Mouse (Mus musculus) gastrocnemius, postnatal 36 days (tissue): ENCODE data around the gene Pfkp. TPM values are rescaled to one million over a fixed set of nuclear protein-coding genes. Genes with fewer than 3 reads are reported as not detected.

Experiments
- DNase-seq, 2 experiments: peaks; one replicate each; pipeline ENCODE4 v3.0.0; 2022
- intact Hi-C: fragments of 180-260 bp; cut with DNase I; formaldehyde crosslinking; loops from one replicate; pipeline ENCODE4 v1.15.1; 2025
- total RNA-seq, 2 experiments: library from RNA; stranded (reverse); gene quantifications; 2 replicates each; pipeline ENCODE4 v1.2.3; 2021

Pfkp gene
- total RNA-seq, 2 experiments from 2014 or later = 3.5 to 5.4 TPM

DNA sequence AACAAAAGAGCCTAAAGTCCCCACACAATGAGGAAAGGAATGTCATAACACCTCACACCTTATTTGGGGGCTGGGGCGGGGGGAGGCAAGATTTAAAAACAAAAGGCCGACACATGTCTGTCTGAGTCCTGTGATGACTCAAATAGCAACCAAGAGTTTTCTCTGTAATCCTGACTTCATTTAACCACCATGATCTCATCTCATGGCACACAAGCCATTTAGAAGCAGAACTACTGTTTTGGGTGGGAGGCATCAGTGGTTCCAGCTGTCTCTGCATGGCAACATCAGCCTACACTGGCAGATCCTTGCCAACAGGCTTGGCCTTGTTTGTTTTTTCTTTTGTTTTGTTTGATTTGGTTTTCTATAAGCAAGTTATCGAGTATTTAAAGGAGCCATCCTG lies 29.9 kb downstream of the Pfkp start:
- intact Hi-C loops = no loop called here
- no peak for DNase-seq

DNA sequence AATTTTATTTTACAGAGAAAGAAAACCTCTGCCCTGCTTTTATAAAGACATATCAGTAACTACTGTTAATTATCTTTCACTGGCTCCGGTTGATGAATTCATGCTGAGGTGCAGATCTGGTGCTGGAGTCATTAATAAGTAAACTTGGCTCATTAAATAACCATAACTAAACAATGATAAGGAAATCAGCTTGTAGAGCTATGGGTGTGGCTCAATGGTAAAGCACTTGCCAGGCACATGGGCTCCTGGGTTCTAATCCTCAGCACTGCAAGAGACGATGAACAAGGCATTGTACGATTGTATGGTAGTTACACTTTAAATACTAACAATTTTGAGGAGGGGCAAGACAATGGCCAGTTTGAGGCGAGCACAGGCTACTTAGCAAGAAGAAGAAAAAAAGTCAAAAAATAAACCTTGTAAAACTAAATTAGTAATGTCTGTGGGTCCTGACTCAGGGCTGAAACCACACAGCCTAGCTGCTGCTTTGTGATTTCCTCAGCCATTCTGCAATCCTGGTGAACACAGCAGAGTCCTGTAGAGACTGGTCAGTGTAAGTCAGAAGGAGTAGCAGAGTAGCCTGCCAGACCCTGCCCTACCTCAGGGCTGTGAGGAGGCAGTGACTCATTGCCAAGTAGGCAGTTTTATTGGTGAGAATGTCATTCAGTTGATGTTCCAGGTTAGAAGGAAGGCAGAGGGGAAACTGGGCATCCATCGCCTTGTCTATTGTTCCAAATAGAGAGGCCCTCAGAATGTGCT lies 34.7 kb downstream of the Pfkp start:
- intact Hi-C loops = no loop called here
- DNase-seq = no peak

DNA sequence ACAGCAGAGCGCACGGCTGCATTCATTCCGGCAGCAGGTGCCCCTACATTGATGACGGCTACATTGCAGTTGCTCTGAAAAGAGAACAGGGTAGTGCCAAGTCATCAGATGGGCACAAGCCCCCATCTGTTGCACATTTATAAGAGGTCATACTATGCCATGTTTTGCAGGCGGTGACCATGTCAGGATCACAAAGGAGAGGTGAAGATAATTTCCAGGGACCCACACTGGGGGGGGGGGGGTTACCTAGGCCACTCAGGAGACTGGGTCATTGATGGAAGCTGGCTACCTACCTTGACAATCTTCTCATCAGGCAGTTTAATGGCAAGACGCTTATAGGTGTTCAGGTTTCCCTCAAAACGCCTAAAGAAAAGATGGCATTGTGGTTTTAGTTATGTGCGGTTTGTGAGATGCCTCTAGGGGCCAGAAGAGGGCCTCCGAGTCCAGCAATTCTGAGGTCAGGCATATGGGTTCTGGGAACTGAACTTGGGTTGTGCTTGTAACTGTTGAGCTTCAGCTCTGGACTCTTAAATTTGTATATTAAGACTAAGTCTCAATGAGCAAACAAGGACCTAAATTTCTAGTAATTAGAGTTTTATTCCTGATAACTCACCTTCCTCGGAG lies 45.7 kb downstream of the Pfkp start:
- intact Hi-C loops = no loop called here
- DNase-seq = no peak

DNA sequence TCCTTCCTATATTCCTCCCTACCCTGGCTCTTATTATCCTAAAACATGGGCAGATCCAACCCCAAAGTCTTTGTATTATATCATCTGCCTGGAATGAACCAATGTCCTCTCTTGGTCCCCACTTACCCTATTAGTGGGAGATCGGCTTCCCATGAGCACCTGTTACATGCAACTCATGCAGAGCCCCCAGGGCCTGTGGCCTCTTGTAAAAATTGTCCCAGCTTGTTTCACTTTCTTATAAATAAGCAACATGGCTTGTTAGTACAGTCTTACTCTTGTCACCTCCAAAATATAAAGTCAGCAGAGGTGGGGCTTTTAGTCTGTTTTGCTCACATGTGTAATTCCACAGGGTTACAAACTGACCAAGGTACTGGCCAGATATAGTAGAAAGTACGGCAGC lies 46.9 kb downstream of the Pfkp start:
- intact Hi-C loops = no loop called here
- no peak for DNase-seq

DNA sequence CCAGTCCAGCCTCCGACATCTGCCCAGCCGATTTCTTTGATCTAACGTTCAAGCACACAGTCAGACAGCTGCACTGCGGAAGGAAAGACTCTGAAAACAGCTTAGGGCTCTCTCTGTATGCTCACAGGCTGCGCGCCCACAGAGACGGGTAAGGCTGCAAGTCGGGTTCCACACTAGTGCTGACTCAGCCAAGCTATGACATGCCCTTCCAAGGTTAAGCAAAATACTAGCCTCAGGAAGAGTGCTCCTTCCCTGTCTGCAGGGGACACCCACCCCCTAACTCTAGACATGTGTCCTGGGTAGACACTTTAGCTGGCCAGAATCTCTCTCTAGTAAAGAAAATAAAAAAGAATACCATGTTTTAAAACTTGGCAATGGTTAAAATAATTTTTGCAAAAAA lies 48.0 kb downstream of the Pfkp start:
- no peak for DNase-seq
- intact Hi-C loops = no loop called here

DNA sequence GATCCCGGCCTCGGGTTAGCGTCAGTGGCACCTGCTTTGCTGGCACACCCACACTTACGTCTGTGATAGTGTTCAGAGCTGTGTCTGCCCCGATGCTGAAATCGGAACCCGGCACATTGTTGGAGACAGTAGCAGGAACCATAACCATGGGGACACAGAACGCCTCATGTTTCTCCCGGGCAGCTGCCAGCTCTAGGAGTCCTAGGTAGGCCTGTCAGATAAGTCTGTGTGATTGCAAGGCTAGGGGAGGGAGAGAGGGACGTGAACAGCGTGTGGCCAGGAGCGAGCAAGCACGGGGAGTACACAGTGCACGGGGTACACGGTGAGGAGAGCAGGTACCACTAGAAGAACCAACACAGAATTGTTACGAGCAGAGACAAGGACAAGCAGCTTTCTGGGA lies 50.8 kb downstream of the Pfkp start:
- no peak for DNase-seq
- intact Hi-C loops = no loop called here

DNA sequence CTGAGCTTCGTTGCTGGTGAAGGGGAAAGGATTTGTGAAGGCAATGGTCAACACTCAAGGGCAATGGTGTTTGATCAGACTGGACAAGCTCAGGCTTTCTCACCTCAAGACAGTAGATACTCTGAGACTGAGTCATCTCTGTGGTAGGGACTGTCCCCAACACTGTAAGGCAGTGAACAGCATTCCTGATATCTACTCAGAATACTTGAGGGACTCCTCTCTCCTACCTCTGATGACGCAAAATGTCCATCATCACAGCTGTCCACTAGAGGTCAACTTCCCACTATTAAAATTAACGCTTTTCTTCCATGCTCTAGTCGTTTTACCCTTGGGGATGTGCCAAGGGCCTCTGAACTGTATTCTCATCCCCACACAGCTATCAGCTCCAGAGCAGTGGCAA lies 53.2 kb downstream of the Pfkp start:
- DNase-seq = no peak
- intact Hi-C loops = no loop called here

DNA sequence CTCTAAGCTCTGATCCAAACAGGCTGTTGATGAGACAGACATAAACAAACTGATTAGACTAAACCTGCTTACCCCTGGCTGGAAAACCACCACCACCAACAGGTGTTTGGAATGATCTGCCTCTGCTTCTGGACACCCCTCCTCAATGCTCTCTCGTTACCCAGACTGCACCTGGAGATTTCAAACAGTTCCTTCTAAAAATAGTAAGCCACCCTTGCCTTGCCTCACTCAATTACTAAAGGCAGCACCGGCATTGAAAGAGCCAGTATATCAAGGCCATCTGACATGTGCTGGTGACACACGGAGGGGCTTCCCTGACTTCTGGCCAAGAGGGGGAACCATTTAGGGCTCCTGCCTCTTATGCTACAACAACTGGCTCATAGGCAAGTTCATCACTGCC lies 57.7 kb downstream of the Pfkp start:
- no peak for DNase-seq
- intact Hi-C loops = no loop called here

DNA sequence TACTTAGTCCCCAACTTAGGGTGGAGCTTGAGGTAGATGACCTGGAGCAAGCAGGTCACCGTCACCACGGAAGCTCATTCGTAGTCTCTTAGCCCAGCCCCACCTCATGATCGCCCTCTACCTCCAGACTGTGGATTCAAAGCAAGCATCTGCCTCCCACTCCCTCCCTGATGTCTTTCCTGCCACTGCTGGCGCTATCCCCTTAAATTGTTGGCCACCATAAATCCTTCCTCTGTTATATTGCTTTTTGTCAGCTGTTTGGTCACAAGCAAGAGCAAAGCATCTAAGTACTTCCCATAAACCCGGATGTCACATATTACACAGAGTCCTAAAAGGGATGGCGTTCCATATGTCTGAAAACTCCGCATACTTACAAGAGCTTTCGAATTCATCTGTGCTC lies 62.6 kb downstream of the Pfkp start:
- DNase-seq = no peak
- intact Hi-C loops = no loop called here

DNA sequence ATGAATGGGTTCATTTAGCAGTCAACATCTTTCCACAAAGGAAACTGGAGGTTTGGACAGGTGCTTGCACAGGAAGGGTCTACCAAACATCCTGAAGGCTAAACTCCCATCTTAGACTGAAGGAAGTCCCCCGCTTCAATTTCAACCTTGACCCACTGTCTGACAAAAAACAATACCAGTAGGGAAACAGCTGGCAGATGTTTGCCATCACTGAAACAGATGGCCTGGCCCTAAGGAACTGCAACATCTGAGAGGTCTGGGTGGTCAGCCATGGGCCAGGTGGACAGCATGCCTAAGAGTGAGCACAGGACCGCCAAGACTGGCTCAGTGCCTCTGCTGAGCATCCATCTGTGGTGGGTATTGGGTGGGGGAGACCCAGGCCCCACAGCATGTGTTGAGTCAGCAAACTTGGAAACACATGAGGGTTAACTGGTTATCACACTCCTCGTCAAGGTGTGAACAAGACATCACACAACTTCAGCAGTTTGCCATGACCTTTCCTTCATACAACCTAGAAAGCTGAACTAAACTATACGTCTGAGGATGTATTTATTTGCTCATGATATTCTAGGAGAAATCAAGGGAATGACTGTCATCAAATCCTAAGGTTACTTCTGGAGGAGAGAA lies 65.0 kb downstream of the Pfkp start:
- DNase-seq = no peak
- intact Hi-C loops = no loop called here

DNA sequence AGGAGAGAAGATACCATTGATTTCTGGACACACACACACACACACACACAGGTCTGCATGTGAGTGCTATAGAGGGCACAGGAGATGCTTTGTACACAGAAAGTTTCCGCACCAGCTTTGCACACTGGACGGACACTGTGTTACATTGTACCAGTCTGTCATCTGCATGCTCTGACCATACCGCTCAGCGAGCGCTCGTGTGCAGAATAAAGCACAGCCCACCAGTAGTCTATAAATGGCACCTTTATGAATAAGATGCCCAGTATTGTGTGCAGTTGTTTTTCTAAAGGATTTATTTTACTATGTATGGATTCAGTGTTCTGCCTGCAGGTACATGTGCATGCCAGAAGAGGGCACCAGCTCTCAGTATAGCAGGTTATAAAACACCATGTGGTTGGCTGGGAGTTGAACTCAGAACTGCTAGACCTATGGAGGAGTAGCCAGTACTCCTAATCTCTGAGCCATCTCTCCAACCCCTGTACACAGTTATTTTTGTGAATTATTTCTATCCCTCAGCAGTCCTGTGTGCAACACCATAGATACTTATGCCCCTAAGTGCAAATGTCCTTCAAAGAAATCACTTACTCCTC lies 72.6 kb downstream of the Pfkp start:
- no peak for DNase-seq
- intact Hi-C loops = no loop called here

DNA sequence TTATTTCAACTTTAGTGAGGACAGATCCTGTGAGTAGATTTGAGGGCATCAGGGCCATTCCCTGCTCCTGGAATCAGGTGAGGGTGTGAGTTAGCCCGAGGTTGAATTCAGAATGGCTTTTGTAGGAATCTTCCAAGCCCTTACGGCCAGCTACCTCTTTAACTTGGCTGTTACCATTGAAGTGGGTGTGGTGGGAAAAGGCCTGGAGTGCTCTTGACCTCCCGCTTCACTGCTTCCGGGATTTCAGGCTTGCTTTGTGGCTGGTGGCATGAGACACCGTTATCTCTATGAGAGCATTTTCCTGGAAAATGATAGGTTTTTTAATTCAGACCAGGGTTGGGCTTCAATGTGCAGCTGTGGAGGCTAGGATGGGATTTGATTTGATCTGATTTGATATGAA lies 83.0 kb downstream of the Pfkp start:
- no peak for DNase-seq
- intact Hi-C loops = no loop called here

DNA sequence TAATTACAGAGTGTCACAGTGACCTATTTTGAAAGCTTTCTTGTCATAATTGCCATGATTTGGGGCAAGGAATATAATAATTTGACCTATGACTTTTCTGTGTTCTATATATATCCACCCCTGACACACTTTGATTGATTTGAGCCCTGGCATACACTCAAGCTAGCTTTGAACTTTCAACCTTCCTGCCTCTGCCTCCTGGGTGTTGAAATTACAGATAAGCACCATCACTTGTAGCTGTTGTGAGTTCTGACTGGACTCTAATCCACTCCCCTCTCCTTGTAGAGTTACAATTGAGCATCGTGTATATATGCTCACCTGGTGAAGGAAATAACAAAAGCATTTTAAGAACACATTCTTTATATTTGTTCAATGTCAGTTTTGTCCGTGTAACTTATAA lies 86.2 kb downstream of the Pfkp start:
- intact Hi-C loops = no loop called here
- no peak for DNase-seq

DNA sequence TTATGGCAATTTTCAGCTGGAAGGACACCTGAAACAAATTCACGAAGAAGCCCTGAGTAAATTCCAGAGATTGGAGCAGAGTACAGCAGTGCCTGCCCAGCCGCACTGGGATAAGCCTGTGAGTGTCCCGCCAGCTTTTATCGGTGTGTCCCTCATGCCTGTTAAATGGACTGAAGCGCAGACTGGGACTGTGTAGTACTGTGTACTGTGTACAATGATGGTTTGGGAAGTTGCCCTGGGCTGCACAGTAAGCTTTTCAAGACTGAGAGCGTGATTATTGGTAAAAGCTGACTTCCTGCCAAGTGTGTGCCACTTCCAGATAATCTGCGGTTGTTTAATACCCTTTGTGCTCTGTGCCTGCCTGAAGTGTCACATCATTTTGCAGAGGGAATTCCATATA lies 90.8 kb downstream of the Pfkp start:
- DNase-seq = no peak

DNA sequence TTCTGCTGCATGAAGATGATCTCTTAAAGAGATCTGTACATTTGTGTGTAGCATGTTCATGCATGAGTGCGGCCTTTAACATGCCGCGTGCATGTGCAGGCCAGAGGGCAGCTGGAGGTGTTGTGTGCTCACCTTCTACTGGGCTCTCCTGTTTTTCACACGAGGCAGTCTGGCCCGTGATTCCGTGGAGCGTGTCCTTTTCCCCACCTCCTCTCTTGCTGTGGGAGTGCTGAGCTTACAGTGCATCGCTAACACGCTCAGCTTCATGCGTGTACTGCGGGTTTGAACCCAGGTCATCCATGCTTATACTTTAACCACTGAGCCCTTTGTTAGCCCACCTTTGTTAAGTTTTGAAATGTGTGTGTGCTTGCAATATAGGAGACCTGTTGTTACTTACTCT lies 92.9 kb downstream of the Pfkp start:
- DNase-seq = no peak
- intact Hi-C loops = no loop called here

More for the DNA sequence above, 90.8 kb downstream of the Pfkp start:
- intact Hi-C loops = no loop called here

DNA sequence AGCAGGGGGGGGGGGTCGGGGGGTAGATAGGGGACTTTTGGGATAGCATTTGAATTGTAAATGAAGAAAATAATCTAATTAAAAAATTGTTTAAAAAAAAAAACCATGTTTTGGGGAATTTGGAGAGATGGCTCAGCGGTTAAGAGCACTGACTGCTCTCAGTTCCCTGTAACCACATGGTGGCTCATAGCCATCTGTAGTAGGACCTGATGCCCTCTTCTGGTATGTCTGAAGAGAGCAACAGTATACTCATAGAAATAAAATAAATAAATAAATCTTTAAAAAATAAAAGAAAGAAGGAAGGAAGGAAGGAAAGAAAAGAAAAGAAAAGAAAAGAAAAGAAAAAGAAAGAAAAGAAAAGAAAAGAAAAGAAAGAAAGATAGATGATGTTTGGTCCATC lies 94.9 kb downstream of the Pfkp start:
- DNase-seq = no peak
- intact Hi-C loops = no loop called here

DNA sequence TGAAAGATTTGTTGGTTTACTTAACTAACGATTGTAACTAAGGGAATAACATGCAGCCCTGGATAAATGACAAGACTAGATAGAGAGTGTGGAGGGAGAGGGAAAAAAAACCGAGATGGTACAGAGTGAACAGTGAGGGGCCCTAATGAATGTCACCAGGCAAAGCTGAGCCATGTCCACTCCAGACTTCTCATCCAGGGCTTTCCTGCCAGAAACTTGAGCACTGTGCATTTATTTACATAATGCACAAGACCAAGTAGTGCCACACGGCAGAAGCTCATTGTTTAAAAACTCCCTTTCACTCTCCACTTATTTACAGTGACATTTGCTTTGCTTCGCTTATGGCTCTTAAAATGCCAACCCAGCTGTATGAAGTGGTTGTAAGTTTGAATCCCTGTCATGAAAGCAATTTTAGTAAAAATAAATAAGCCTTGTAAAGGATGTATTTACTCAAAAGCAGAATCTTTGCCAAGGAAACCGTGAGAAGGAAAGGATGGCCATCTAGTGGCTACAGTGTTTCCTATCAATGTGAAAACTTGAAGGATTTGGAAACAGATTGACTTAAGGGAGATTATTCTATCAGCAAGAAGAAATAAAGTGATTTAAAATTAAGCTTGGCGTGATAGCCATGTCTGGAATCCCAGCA lies 113.2 kb downstream of the Pfkp start:
- no peak for DNase-seq
- intact Hi-C loops = loop anchor here (10.0 kb wide), 1 partner anchor 1871 kb away; no protein-coding TSS in a partner anchor

DNA sequence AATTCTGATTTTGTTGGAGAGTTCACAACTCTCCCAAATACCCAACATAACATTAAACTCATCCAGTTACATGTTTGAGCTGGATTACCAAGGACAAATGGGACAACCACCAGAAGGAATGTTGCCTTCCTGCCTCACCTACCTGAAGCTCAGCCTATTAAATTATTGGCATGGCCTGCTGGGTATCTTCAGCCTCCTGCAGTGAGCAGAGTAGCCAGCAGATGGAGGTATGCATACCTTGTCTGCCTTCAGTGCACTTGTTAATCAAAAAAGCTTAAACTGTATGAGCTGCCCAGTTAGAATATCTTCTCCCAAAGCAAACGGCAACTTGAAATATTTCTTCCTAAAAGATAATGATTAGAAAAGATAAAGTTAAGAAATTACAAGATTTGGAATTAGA lies 115.9 kb downstream of the Pfkp start:
- intact Hi-C loops = loop anchor here (10.0 kb wide), 1 partner anchor 1868 kb away; no protein-coding TSS in a partner anchor
- DNase-seq = no peak
